Mouse (Mus musculus): ENCODE data around the gene Cntln. TPM values are rescaled to one million over a fixed set of nuclear protein-coding genes. Genes with fewer than 3 reads are reported as not detected.

The Cntln gene
- polyA plus RNA-seq, 1 experiment from 2014 or later: 6.5 TPM

- peak; percentile 71 for ATAC-seq (ENCODE audit: low read depth)
- Histone ChIP-seq H3K9me3 (ENCODE audit: control insufficient read depth, low read length) (no peaks in the 10 kb centered on the region), H3K36me3 (ENCODE audit: control insufficient read depth, insufficient read depth, low read length) (no peaks in the 10 kb centered on the region), H3K4me3 (ENCODE audit: low read depth, low read length) (no peak overlapping the region), H3K27me3 (ENCODE audit: control insufficient read depth, insufficient read depth, low read length) (no peaks in the 10 kb centered on the region), H3K27ac (ENCODE audit: low read depth, low read length) (no peak overlapping the region), H3K4me1 (ENCODE audit: control insufficient read depth, insufficient read depth, low read length) (no peaks in the 10 kb centered on the region), H3K9ac (replicated peaks; ENCODE audit: low read depth, low read length) (no peak overlapping the region), H3K4me2 (ENCODE audit: low read depth, low read length) (no peak overlapping the region)
- WGBS: 13% methylated on average over 7 of the region's 7 CpGs
Measured at GRCm38 (mm10) chr4:85096682-85097081, 212.6 kb downstream of the Cntln start.

GRCm38 (mm10) chr4:85102168-85102567 is 218.1 kb downstream of the Cntln start:
- ATAC-seq (ENCODE audit: low read depth): no peak
- no peaks in the 10 kb centered on the region for H3K9me3 ChIP-seq (ENCODE audit: control insufficient read depth, low read length)
- H3K4me3 ChIP-seq (ENCODE audit: low read depth, low read length): no peak overlapping the region
- no peak overlapping the region for H3K4me2 ChIP-seq (ENCODE audit: low read depth, low read length)
- no peak overlapping the region for H3K27ac ChIP-seq (ENCODE audit: low read depth, low read length)
- H3K36me3 ChIP-seq (ENCODE audit: control insufficient read depth, insufficient read depth, low read length): no peaks in the 10 kb centered on the region
- no peaks in the 10 kb centered on the region for H3K27me3 ChIP-seq (ENCODE audit: control insufficient read depth, insufficient read depth, low read length)
- 94% methylated on average over 4 of the region's 4 CpGs for WGBS
- no peak overlapping the region for H3K9ac ChIP-seq (replicated peaks; ENCODE audit: low read depth, low read length)
- no peaks in the 10 kb centered on the region for H3K4me1 ChIP-seq (ENCODE audit: control insufficient read depth, insufficient read depth, low read length)

- no peaks in the 10 kb centered on the region for H3K27me3 ChIP-seq (ENCODE audit: control insufficient read depth, insufficient read depth, low read length)
- H3K4me3 ChIP-seq (ENCODE audit: low read depth, low read length): no peak overlapping the region
- no peak overlapping the region for H3K9ac ChIP-seq (replicated peaks; ENCODE audit: low read depth, low read length)
- no peak overlapping the region for H3K4me2 ChIP-seq (ENCODE audit: low read depth, low read length)
- no peak for ATAC-seq (ENCODE audit: low read depth)
- no peaks in the 10 kb centered on the region for H3K9me3 ChIP-seq (ENCODE audit: control insufficient read depth, low read length)
- H3K36me3 ChIP-seq (ENCODE audit: control insufficient read depth, insufficient read depth, low read length): no peaks in the 10 kb centered on the region
- no peaks in the 10 kb centered on the region for H3K4me1 ChIP-seq (ENCODE audit: control insufficient read depth, insufficient read depth, low read length)
- no peak overlapping the region for H3K27ac ChIP-seq (ENCODE audit: low read depth, low read length)
- 69% methylated on average over 1 of the region's 1 CpGs for WGBS
Measured at GRCm38 (mm10) chr4:85106416-85106815, 222.3 kb downstream of the Cntln start.

GRCm38 (mm10) chr4:85106961-85107360 is 222.9 kb downstream of the Cntln start:
- no peak for ATAC-seq (ENCODE audit: low read depth)
- Histone ChIP-seq H3K36me3 (ENCODE audit: control insufficient read depth, insufficient read depth, low read length) (no peaks in the 10 kb centered on the region), H3K27ac (ENCODE audit: low read depth, low read length) (no peak overlapping the region), H3K4me1 (ENCODE audit: control insufficient read depth, insufficient read depth, low read length) (no peaks in the 10 kb centered on the region), H3K4me3 (ENCODE audit: low read depth, low read length) (no peak overlapping the region), H3K27me3 (ENCODE audit: control insufficient read depth, insufficient read depth, low read length) (no peaks in the 10 kb centered on the region), H3K9ac (replicated peaks; ENCODE audit: low read depth, low read length) (no peak overlapping the region), H3K9me3 (ENCODE audit: control insufficient read depth, low read length) (no peaks in the 10 kb centered on the region), H3K4me2 (ENCODE audit: low read depth, low read length) (no peak overlapping the region)
- WGBS: 96% methylated on average over 2 of the region's 2 CpGs

GRCm38 (mm10) chr4:85120271-85120670 is 236.2 kb downstream of the Cntln start:
- no peak overlapping the region for H3K27ac ChIP-seq (ENCODE audit: low read depth, low read length)
- 64% methylated on average over 3 of the region's 3 CpGs for WGBS
- H3K4me2 ChIP-seq (ENCODE audit: low read depth, low read length): no peak overlapping the region
- peak; percentile 52; the same call in 1 of the 2 replicates for ATAC-seq (ENCODE audit: low read depth)
- no peaks in the 10 kb centered on the region for H3K9me3 ChIP-seq (ENCODE audit: control insufficient read depth, low read length)
- H3K4me3 ChIP-seq (ENCODE audit: low read depth, low read length): no peak overlapping the region
- H3K9ac ChIP-seq (replicated peaks; ENCODE audit: low read depth, low read length): no peak overlapping the region
- peaks cover 4% of the 10 kb centered on the region for H3K4me1 ChIP-seq (ENCODE audit: control insufficient read depth, insufficient read depth, low read length)
- H3K36me3 ChIP-seq (ENCODE audit: control insufficient read depth, insufficient read depth, low read length): no peaks in the 10 kb centered on the region
- H3K27me3 ChIP-seq (ENCODE audit: control insufficient read depth, insufficient read depth, low read length): no peaks in the 10 kb centered on the region

GRCm38 (mm10) chr4:85149726-85150125 is 265.6 kb downstream of the Cntln start:
- Histone ChIP-seq H3K9me3 (ENCODE audit: control insufficient read depth, low read length) (no peaks in the 10 kb centered on the region), H3K36me3 (ENCODE audit: control insufficient read depth, insufficient read depth, low read length) (no peaks in the 10 kb centered on the region), H3K27ac (ENCODE audit: low read depth, low read length) (no peak overlapping the region), H3K4me3 (ENCODE audit: low read depth, low read length) (no peak overlapping the region), H3K4me2 (ENCODE audit: low read depth, low read length) (no peak overlapping the region), H3K27me3 (ENCODE audit: control insufficient read depth, insufficient read depth, low read length) (no peaks in the 10 kb centered on the region), H3K4me1 (ENCODE audit: control insufficient read depth, insufficient read depth, low read length) (no peaks in the 10 kb centered on the region), H3K9ac (replicated peaks; ENCODE audit: low read depth, low read length) (no peak overlapping the region)
- no peak for ATAC-seq (ENCODE audit: low read depth)
- 92% methylated on average over 5 of the region's 5 CpGs for WGBS

GRCm38 (mm10) chr4:85151881-85152280 is 267.8 kb downstream of the Cntln start:
- H3K4me2 ChIP-seq (ENCODE audit: low read depth, low read length): no peak overlapping the region

GRCm38 (mm10) chr4:85154361-85154760 is 270.3 kb downstream of the Cntln start:
- H3K27ac ChIP-seq (ENCODE audit: low read depth, low read length): no peak overlapping the region
- H3K4me2 ChIP-seq (ENCODE audit: low read depth, low read length): no peak overlapping the region
- ATAC-seq (ENCODE audit: low read depth): no peak
- H3K4me3 ChIP-seq (ENCODE audit: low read depth, low read length): no peak overlapping the region
- no peaks in the 10 kb centered on the region for H3K9me3 ChIP-seq (ENCODE audit: control insufficient read depth, low read length)
- no peaks in the 10 kb centered on the region for H3K4me1 ChIP-seq (ENCODE audit: control insufficient read depth, insufficient read depth, low read length)
- no peaks in the 10 kb centered on the region for H3K36me3 ChIP-seq (ENCODE audit: control insufficient read depth, insufficient read depth, low read length)
- H3K9ac ChIP-seq (replicated peaks; ENCODE audit: low read depth, low read length): no peak overlapping the region
- H3K27me3 ChIP-seq (ENCODE audit: control insufficient read depth, insufficient read depth, low read length): no peaks in the 10 kb centered on the region
- 92% methylated on average over 1 of the region's 1 CpGs for WGBS

More at GRCm38 (mm10) chr4:85151881-85152280, 267.8 kb downstream of the Cntln start:
- Histone ChIP-seq H3K27ac (ENCODE audit: low read depth, low read length) (no peak overlapping the region), H3K4me3 (ENCODE audit: low read depth, low read length) (no peak overlapping the region), H3K4me1 (ENCODE audit: control insufficient read depth, insufficient read depth, low read length) (no peaks in the 10 kb centered on the region), H3K36me3 (ENCODE audit: control insufficient read depth, insufficient read depth, low read length) (no peaks in the 10 kb centered on the region), H3K9ac (replicated peaks; ENCODE audit: low read depth, low read length) (no peak overlapping the region), H3K27me3 (ENCODE audit: control insufficient read depth, insufficient read depth, low read length) (no peaks in the 10 kb centered on the region), H3K9me3 (ENCODE audit: control insufficient read depth, low read length) (no peaks in the 10 kb centered on the region)
- no peak for ATAC-seq (ENCODE audit: low read depth)
- WGBS: 89% methylated on average over 7 of the region's 7 CpGs

GRCm38 (mm10) chr4:85161156-85161555 is 277.0 kb downstream of the Cntln start:
- Histone ChIP-seq H3K36me3 (ENCODE audit: control insufficient read depth, insufficient read depth, low read length) (no peaks in the 10 kb centered on the region), H3K4me2 (ENCODE audit: low read depth, low read length) (no peak overlapping the region), H3K27ac (ENCODE audit: low read depth, low read length) (no peak overlapping the region), H3K27me3 (ENCODE audit: control insufficient read depth, insufficient read depth, low read length) (no peaks in the 10 kb centered on the region), H3K4me3 (ENCODE audit: low read depth, low read length) (no peak overlapping the region), H3K9me3 (ENCODE audit: control insufficient read depth, low read length) (no peaks in the 10 kb centered on the region), H3K4me1 (ENCODE audit: control insufficient read depth, insufficient read depth, low read length) (no peaks in the 10 kb centered on the region), H3K9ac (replicated peaks; ENCODE audit: low read depth, low read length) (no peak overlapping the region)
- WGBS: 69% methylated on average over 4 of the region's 4 CpGs
- no peak for ATAC-seq (ENCODE audit: low read depth)
